Mouse (Mus musculus) lung, postnatal 0 days (tissue): ENCODE data around the gene Gm20388.

Experiments
- CTCF ChIP-seq: IDR thresholded peaks from 2 replicates; pipeline ENCODE4 v1.5.1; 2016; ENCODE audit warnings: antibody characterized with exemption, mild to moderate bottlenecking
- EP300 ChIP-seq: IDR thresholded peaks from 2 replicates; pipeline ENCODE4 v1.6.1; 2016; ENCODE audit warnings: antibody characterized with exemption, mild to moderate bottlenecking, control low read depth

GRCm38 (mm10) chr8:123348237-123348843 is 3437.7 kb downstream of the Gm20388 start:
- TF ChIP-seq CTCF (no peak), EP300 (no peak)
